Mouse (Mus musculus): ENCODE data around the gene Kank4. TPM values are rescaled to one million over a fixed set of nuclear protein-coding genes. Genes with fewer than 3 reads are reported as not detected.
"Not testable (repeated sequence)": the region's sequence is repeated elsewhere in the genome, so short reads cannot be mapped to it uniquely, and the experiment has no call there.

Gene Kank4
- 0.10 and 0.17 TPM in 2 replicates for polyA plus RNA-seq (2015; fragmentation: Nextera tagmentation; extraction: Ambion mirVana)

GRCm38 (mm10) chr4:98817184-98817911 lies at the start of gene Kank4:
Kank4 (minus strand) TSS chr4:98817537.
- DNase-seq (ENCODE audit: low spot score): no peak

GRCm38 (mm10) chr4:98865386-98866237 lies 48.3 kb upstream of the Kank4 start:
- DNase-seq (ENCODE audit: low spot score): no peak

GRCm38 (mm10) chr4:98864546-98864945 lies 47.2 kb upstream of the Kank4 start:
- no peak for DNase-seq (ENCODE audit: low spot score)

GRCm38 (mm10) chr4:98864094-98864493 lies 46.8 kb upstream of the Kank4 start:
- DNase-seq (ENCODE audit: low spot score): no peak

GRCm38 (mm10) chr4:98863451-98863850 lies 46.1 kb upstream of the Kank4 start:
- no peak for DNase-seq (ENCODE audit: low spot score)

- no peak for DNase-seq (ENCODE audit: low spot score)
Observed at GRCm38 (mm10) chr4:98858151-98858855, 41.0 kb upstream of the Kank4 start.

- DNase-seq (ENCODE audit: low spot score): no peak
Observed at GRCm38 (mm10) chr4:98857037-98857648, 39.8 kb upstream of the Kank4 start.

- DNase-seq (ENCODE audit: low spot score): no peak
Observed at GRCm38 (mm10) chr4:98853926-98854325, 36.6 kb upstream of the Kank4 start.

- not testable (repeated sequence) for DNase-seq (ENCODE audit: low spot score)
Observed at GRCm38 (mm10) chr4:98850485-98850884, 33.1 kb upstream of the Kank4 start.

- DNase-seq (ENCODE audit: low spot score): no peak
Observed at GRCm38 (mm10) chr4:98847120-98847885, 30.0 kb upstream of the Kank4 start.

GRCm38 (mm10) chr4:98846396-98846795 lies 29.1 kb upstream of the Kank4 start:
- DNase-seq (ENCODE audit: low spot score): no peak

- DNase-seq (ENCODE audit: low spot score): no peak
Observed at GRCm38 (mm10) chr4:98845687-98846125, 28.4 kb upstream of the Kank4 start.

- no peak for DNase-seq (ENCODE audit: low spot score)
Observed at GRCm38 (mm10) chr4:98845201-98845600, 27.9 kb upstream of the Kank4 start.

- DNase-seq (ENCODE audit: low spot score): no peak
Observed at GRCm38 (mm10) chr4:98843906-98844597, 26.7 kb upstream of the Kank4 start.

- DNase-seq (ENCODE audit: low spot score): not testable (repeated sequence)
Observed at GRCm38 (mm10) chr4:98841251-98841650, 23.9 kb upstream of the Kank4 start.

- DNase-seq (ENCODE audit: low spot score): no peak
Observed at GRCm38 (mm10) chr4:98840526-98840925, 23.2 kb upstream of the Kank4 start.

- no peak for DNase-seq (ENCODE audit: low spot score)
Observed at GRCm38 (mm10) chr4:98838913-98839312, 21.6 kb upstream of the Kank4 start.

GRCm38 (mm10) chr4:98837715-98838505 lies 20.6 kb upstream of the Kank4 start:
- DNase-seq (ENCODE audit: low spot score): no peak

- no peak for DNase-seq (ENCODE audit: low spot score)
Observed at GRCm38 (mm10) chr4:98836519-98836918, 19.2 kb upstream of the Kank4 start.

Data from thymus, postnatal 0 days (tissue).